Mouse (Mus musculus) spleen, postnatal 36 days (tissue): ENCODE data around the gene Prkaa2.

ENCODE experiments used
- DNase-seq, 2 experiments: peaks; one replicate each; pipeline ENCODE4 v3.0.0; 2022; ENCODE audit warnings: low spot score in 2 of 2, mixed read lengths in 1 of 2

Gene Prkaa2

DNA sequence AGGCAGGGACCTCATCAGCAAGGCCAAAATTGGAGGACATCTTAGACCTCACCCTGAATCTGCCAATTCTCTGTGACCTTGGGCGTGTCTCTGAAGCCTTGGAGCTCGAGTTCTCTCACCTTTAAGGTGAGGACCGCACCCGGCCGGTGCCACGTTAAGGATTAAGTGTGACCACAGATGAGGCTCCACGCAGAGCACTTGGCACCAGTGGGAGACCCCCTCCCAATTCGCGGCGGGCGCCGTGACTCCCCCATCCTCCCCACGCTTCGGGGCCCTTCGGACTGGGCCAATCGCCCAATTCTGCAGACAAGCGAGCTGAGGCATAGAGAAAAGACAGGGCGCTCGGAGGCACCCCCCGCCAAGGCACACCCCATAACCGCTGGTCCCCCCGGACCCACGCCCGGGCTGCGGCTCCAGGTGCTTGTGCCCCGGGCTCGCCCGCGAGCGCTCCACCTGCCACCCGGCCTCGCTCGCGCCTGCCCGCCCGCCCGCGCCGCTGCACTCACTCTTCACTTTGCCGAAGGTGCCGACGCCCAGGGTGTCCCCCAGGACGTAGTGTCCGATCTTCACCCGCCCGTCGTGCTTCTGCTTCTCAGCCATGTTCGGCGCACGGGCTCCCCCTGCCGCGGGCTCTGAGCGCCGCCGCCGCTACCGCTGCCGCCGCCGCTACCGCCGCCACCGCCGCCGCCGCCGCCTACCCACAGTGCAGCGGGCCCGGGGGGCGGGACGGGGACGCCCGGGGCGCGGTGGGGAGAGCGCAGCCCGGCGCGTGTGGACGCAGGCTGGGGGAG, at the start of gene Prkaa2:
Gene Prkaa2 (minus strand): TSS at position 692 of the 791 bp plus-strand sequence.
- peak; percentile 16 to 48 for DNase-seq

DNA sequence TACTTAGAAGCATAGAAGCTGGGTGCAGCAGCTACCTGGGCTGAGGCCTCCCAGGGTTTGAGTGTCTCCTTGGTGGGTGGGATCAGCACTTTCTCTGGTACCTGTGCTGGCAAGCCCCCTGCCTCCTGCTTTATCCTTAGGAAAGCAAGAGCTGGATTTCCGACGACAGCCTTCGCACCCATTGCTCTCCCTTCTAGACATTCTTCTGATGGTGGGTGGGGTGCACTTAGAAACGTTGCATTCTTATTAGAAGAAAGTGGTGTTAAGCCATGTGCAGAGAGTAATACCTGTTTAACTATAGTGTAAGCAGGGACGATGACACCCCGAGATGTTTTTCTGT, 49.8 kb upstream of the Prkaa2 start:
- no peak for DNase-seq

- DNase-seq = peak in 1 of 2 experiments; percentile 12
These were observed 49.2 kb upstream of the Prkaa2 start for GRCm38 (mm10) chr4:105158651-105159530.

DNA sequence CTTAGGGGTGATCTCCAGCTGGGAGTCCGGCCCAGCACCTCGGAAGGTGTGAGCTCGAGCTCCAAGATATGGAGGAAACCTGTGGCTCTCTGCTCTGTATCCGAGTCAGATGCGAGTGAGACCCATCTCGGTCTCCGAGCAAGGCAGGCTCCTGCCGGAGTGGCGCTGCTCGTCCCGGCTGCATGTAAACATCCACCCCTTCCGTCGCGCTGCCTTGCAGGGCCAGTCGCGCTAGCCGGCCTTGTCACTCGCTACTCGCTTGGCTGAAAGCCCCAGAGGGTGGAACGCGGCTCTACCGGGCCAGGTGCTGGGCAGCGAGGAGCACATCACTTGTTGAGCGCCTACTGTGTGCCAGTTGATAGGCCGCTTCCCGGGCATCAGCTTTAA, 48.5 kb upstream of the Prkaa2 start:
- DNase-seq = peak; percentile 82 to 84

DNA sequence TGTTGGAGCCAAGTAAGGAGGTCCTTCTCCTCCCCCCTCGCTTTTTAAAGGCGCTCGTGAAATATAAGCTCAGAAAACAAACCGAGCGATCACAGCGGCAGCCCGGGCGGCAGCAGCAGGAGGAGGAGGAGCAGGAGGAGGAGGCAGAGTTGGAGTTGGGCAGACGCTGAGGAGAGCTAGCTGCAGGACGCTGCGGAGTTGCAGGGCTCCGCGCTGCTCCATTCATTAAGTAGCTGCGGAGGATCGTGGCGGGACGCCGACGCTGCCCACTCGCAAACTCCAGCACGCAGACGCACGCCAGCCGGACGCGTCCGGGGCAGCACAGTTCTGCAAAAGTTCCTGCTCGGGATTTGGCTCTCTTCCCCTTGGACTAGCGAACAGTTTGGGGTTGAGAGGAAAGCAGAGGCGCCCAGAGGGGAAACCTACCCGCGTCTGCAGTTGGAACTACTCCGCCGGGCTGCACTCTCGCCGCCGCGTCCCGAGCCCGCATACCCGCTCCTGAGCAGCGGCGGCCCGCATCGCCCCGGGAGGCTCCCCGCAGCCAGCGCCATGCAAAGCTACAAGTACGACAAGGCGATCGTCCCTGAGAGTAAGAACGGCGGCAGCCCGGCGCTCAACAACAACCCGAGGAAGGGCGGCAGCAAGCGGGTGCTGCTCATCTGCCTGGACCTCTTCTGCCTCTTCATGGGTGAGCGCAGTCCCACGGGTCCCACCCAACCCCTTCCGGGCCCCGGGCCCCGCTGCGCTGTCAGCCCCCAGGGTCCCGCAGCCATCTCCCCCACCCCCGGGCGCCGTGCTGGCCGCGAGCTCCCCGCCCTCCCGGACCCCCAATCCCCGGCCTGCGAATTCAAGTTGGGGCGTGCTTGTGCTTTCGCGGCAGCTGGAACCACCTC, 47.8 kb upstream of the Prkaa2 start, which contains the start of gene Plpp3:
Gene Plpp3 (plus strand): TSS at position 72 of the 893 bp plus-strand sequence.
- peak; percentile 44 to 59 for DNase-seq

- peak in 1 of 2 experiments; percentile 36 for DNase-seq
These were observed 47.2 kb upstream of the Prkaa2 start for GRCm38 (mm10) chr4:105156955-105157275.

- DNase-seq = no peak
These were observed 46.6 kb upstream of the Prkaa2 start for GRCm38 (mm10) chr4:105156281-105156680.

- DNase-seq = no peak
These were observed 43.5 kb upstream of the Prkaa2 start for GRCm38 (mm10) chr4:105153227-105153626.

DNA sequence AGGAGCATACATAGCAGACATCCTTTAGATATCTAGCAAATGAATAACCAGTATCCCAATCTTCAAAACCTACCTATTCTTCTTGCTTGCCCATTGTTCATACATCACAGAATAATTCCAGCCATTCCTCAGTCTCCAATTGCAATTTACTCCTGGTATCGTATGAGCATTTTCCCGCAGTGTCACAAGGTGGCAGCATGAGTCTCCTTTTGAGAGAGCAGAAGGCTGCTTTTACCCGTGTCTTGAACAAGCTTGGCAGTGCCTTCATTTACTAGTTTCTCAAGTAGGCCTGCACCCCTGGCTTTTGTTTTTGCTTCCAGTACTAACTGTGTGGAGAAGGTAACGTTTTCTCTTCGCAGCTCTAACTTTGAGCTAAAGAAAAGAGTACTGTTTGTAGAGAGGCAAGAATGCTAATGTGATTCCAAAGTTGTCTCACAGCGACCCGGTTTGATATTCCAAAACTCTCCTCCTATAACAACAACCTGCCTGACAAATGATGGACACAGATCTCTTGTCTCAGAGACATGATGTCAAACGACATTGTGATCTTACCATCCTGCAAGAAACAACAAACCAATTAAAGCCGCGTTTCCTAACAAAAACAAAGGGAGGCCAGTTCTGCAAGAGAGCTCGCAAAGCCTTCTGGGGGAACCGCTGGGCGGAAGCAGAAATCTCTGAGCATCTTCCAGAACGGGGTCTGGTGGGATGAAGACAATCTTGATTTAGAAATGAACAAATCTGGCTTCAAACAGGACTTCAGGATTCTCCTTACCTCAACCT, 42.4 kb upstream of the Prkaa2 start:
- peak; percentile 53 to 55 for DNase-seq

- no peak for DNase-seq
These were observed 39.8 kb upstream of the Prkaa2 start for GRCm38 (mm10) chr4:105149492-105149891.

DNA sequence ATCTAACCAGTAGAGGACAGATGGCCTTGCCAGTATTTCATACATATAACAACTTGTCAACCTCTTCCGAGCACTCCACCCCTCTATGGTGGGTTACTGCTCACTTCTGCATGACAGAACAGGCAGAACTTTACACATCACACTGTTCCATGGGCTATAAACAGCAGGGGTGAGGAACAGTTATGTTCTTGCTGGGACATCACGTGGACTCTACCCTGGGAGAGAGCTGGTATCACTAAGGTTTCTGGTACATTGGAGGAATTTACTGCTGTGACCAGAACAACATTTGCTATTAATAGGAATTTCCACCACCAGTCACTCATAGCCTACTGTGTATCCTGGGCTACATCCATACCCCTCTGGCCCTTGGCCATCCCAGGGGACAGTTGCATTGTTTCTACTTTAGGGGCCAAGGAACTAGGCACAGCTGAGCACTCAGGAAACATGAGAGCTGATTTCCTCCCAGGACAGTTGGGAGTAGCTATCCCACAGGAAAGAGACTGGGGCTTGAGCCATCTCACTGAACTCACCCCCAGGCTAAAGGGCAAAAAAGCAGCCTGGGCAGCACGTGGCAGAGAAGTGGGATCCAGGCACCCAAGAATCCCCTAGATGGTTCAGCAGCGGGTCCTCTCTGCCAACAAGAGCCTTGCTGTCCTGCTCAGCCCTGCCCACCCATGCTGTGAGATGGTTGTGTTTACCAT, 23.8 kb upstream of the Prkaa2 start:
- DNase-seq = no peak

DNA sequence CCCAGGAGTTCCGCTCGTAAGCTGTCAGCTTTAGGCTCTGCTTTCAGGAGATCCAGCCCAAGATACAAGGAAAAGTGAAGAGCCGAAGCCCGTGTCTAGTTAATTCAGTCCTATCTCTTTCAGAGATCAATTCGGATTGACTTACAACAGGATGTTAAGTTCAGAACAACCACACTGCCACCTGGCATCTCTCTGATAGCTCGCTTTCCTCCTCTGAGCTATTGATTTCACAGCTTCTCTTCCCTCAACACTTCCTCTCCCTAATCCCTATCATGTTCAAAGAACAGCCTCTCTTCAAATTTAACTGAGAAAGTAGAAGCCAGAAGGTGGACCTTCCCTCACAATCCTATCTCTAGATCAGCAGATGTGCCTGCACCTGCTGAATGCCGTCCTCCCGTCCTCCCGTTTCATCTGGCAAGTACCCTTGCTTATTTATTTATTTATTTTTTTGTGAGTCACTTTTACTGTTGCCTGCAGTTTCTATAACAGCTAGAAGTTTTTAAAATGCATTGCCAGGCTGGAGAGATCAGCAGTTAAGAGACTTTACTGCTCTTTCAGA, 22.1 kb upstream of the Prkaa2 start:
- DNase-seq = no peak

DNA sequence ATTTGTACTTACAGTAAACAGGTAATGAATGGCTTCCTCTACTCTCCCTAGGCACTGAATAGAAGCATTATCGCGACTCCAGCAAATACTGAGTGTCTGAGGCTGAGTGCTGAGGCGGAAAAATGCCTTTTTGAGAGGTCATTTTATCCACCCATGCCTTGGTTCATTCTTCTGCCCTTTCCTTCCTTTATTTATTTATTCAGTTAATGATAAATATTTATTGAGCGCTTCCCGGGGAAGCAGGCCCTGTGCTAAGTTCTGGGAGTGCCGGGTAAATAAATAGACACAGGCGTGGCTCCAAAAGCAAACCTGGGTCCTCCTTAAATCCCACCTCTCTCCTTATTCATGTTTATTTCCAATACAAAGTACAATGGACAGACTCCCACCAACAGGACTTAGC, 19.5 kb upstream of the Prkaa2 start:
- no peak for DNase-seq

GRCm38 (mm10) chr4:105122429-105122828, 12.7 kb upstream of the Prkaa2 start:
- DNase-seq = peak; percentile 4 to 7

DNA sequence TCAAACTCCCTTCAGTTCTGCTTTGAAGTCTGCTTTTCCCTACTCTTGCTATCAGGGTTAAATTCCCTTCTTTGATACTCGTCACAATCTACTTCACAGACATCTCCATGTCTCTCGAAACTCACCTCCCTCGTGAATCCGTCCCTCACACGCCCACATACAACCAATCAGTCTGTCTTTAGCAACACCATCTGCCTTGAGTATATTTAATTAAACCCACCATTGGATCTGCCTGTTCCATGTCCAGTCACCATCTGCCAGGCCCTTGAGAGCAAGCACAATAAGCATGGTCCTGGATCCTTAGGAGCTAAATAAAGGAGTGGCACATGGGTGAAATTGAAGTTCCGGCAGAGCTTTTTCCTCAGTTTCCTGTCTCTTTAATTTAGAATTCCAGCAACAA, 11.4 kb upstream of the Prkaa2 start:
- DNase-seq = no peak

DNA sequence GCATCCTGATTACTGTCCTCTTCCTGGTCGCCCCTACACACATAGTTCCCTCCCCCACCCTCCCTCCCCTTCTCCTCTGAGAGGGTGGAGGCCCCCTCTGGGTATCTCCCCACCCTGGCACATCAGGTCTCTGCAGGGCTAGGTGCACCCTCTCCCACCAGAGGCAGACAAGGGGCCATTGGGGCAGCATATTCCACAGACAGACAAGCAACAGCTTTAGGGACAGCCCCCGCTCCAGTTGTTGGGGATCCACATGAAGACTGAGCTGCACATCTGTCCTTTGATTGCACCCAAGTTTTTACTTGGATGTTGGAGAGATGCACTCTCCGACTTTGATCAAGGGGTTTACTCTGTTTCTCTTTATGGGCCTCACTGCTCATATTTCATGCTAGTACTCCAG, 3.8 kb upstream of the Prkaa2 start:
- no peak for DNase-seq

DNA sequence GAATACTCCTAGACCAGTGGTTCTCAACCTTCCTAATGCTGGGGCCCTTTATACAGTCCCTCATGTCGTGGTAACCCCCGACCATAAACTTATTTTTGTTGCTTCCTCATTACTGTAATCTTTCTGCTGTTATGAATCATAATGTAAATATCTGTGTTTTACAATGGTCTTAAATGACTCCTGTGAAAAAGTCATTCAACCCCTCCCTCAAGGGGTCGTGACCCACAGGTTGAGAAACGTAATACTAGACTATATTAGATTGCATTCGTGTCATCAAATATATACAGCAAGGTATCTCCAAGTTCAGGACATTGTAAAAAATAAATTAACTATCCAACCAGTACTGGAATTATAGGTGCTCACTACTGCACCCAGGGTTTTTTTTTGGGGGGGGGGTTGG, 3.4 kb upstream of the Prkaa2 start:
- no peak for DNase-seq

GRCm38 (mm10) chr4:105111770-105112169, 2.1 kb upstream of the Prkaa2 start:
- no peak for DNase-seq

GRCm38 (mm10) chr4:105110684-105111035, 970 bp upstream of the Prkaa2 start:
- DNase-seq = no peak

- no peak for DNase-seq
These were observed 447 bp upstream of the Prkaa2 start for GRCm38 (mm10) chr4:105109990-105110683.
